Mouse (Mus musculus): Measurements from ENCODE around the gene Sumo1. TPM values are rescaled to one million over a fixed set of nuclear protein-coding genes. Genes with fewer than 3 reads are reported as not detected.

Gene Sumo1
- 199 and 208 TPM in 2 replicates for polyA plus RNA-seq (2016; fragmentation: Nextera tagmentation; extraction: Ambion mirVana)

GRCm38 (mm10) chr1:59670641-59671168 is at the start of gene Sumo1:
Gene Sumo1 (minus strand): TSS chr1:59670834.
- peak; percentile 90 for ATAC-seq
- Histone ChIP-seq H3K4me1 (peaks cover 35% of the 10 kb centered on the region), H3K9me3 (replicated peaks) (no peaks in the 10 kb centered on the region), H3K9ac (peak within 1 kb of the TSS; percentile 98), H3K4me3 (peak within 1 kb of the TSS; percentile 100), H3K27me3 (replicated peaks) (no peaks in the 10 kb centered on the region), H3K27ac (peak within 1 kb of the TSS; percentile 90), H3K36me3 (peaks cover 19% of the 10 kb centered on the region; the same call in 1 of the 2 replicates), H3K4me2 (peak within 1 kb of the TSS; percentile 84)
- under 1% methylated on average over 36 of the region's 36 CpGs for WGBS (ENCODE audit: insufficient replicate concordance)

GRCm38 (mm10) chr1:59719900-59720299 is 49.3 kb upstream of the Sumo1 start:
- no peak overlapping the region for H3K27ac ChIP-seq
- no peak for ATAC-seq
- H3K9ac ChIP-seq = no peak overlapping the region
- no peaks in the 10 kb centered on the region for H3K9me3 ChIP-seq (replicated peaks)
- H3K4me3 ChIP-seq = no peak overlapping the region
- H3K4me1 ChIP-seq = no peaks in the 10 kb centered on the region
- 30% methylated on average over 4 of the region's 4 CpGs for WGBS (ENCODE audit: insufficient replicate concordance)
- no peak overlapping the region for H3K4me2 ChIP-seq
- H3K36me3 ChIP-seq = peaks cover 64% of the 10 kb centered on the region
- H3K27me3 ChIP-seq (replicated peaks) = no peaks in the 10 kb centered on the region

- H3K27me3 ChIP-seq (replicated peaks) = no peaks in the 10 kb centered on the region
- peaks cover 92% of the 10 kb centered on the region for H3K36me3 ChIP-seq
- no peaks in the 10 kb centered on the region for H3K4me1 ChIP-seq
- H3K9me3 ChIP-seq (replicated peaks) = no peaks in the 10 kb centered on the region
- H3K4me3 ChIP-seq = no peak overlapping the region
- H3K27ac ChIP-seq = no peak overlapping the region
- 92% methylated on average over 1 of the region's 1 CpGs for WGBS (ENCODE audit: insufficient replicate concordance)
- no peak for ATAC-seq
- no peak overlapping the region for H3K4me2 ChIP-seq
- no peak overlapping the region for H3K9ac ChIP-seq
Measured at GRCm38 (mm10) chr1:59701766-59702165, 31.1 kb upstream of the Sumo1 start.

GRCm38 (mm10) chr1:59698207-59698606 is 27.6 kb upstream of the Sumo1 start:
- H3K27me3 ChIP-seq (replicated peaks) = no peaks in the 10 kb centered on the region
- H3K36me3 ChIP-seq = peaks cover 96% of the 10 kb centered on the region
- H3K27ac ChIP-seq = no peak overlapping the region
- H3K4me1 ChIP-seq = no peaks in the 10 kb centered on the region
- H3K9ac ChIP-seq = no peak overlapping the region
- no peaks in the 10 kb centered on the region for H3K9me3 ChIP-seq (replicated peaks)
- WGBS (ENCODE audit: insufficient replicate concordance) = 88% methylated on average over 3 of the region's 3 CpGs
- ATAC-seq = no peak
- H3K4me3 ChIP-seq = no peak overlapping the region
- no peak overlapping the region for H3K4me2 ChIP-seq

- H3K4me2 ChIP-seq = no peak overlapping the region
- H3K4me3 ChIP-seq = no peak overlapping the region
- H3K27ac ChIP-seq = no peak overlapping the region
- no peaks in the 10 kb centered on the region for H3K9me3 ChIP-seq (replicated peaks)
- no peaks in the 10 kb centered on the region for H3K27me3 ChIP-seq (replicated peaks)
- ATAC-seq = no peak
- peaks cover 96% of the 10 kb centered on the region for H3K36me3 ChIP-seq
- H3K9ac ChIP-seq = no peak overlapping the region
- no peaks in the 10 kb centered on the region for H3K4me1 ChIP-seq
- 83% methylated on average over 5 of the region's 5 CpGs for WGBS (ENCODE audit: insufficient replicate concordance)
Measured at GRCm38 (mm10) chr1:59697751-59698150, 27.1 kb upstream of the Sumo1 start.

GRCm38 (mm10) chr1:59690467-59690866 is 19.8 kb upstream of the Sumo1 start:
- 78% methylated on average over 5 of the region's 5 CpGs for WGBS (ENCODE audit: insufficient replicate concordance)
- peaks cover 39% of the 10 kb centered on the region for H3K4me1 ChIP-seq
- no peak overlapping the region for H3K4me2 ChIP-seq
- H3K27ac ChIP-seq = no peak overlapping the region
- H3K9me3 ChIP-seq (replicated peaks) = no peaks in the 10 kb centered on the region
- H3K9ac ChIP-seq = no peak overlapping the region
- peaks cover 73% of the 10 kb centered on the region for H3K36me3 ChIP-seq
- ATAC-seq = no peak
- no peak overlapping the region for H3K4me3 ChIP-seq
- H3K27me3 ChIP-seq (replicated peaks) = no peaks in the 10 kb centered on the region

- Histone ChIP-seq H3K36me3 (peaks cover 44% of the 10 kb centered on the region), H3K4me1 (peaks cover 42% of the 10 kb centered on the region), H3K27me3 (replicated peaks) (peaks cover 8% of the 10 kb centered on the region), H3K4me3 (peak overlapping the region; percentile 84), H3K9me3 (replicated peaks) (no peaks in the 10 kb centered on the region), H3K27ac (no peak overlapping the region), H3K4me2 (peak overlapping the region; percentile 83), H3K9ac (peak overlapping the region; percentile 85)
- WGBS (ENCODE audit: insufficient replicate concordance) = 43% methylated on average over 1 of the region's 1 CpGs
- ATAC-seq = no peak
Measured at GRCm38 (mm10) chr1:59687493-59687892, 16.9 kb upstream of the Sumo1 start.

GRCm38 (mm10) chr1:59684819-59685755 is 14.5 kb upstream of the Sumo1 start, which contains the start of gene Nop58:
Gene Nop58 (plus strand): TSS chr1:59684971.
- peak; percentile 94 for ATAC-seq
- no peaks in the 10 kb centered on the region for H3K9me3 ChIP-seq (replicated peaks)
- WGBS (ENCODE audit: insufficient replicate concordance) = under 1% methylated on average over 49 of the region's 49 CpGs

GRCm38 (mm10) chr1:59683926-59684818 is 13.5 kb upstream of the Sumo1 start:
- Histone ChIP-seq H3K27ac (peak overlapping the region; percentile 81), H3K36me3 (peaks cover 16% of the 10 kb centered on the region; the same call in 1 of the 2 replicates), H3K9me3 (replicated peaks) (no peaks in the 10 kb centered on the region), H3K4me1 (peaks cover 34% of the 10 kb centered on the region), H3K4me2 (peak overlapping the region; percentile 83), H3K9ac (peak overlapping the region; percentile 64; the same call in 1 of the 2 replicates), H3K4me3 (peak overlapping the region; percentile 84), H3K27me3 (replicated peaks) (peaks cover 14% of the 10 kb centered on the region)
- WGBS (ENCODE audit: insufficient replicate concordance) = 8% methylated on average over 11 of the region's 11 CpGs
- peak; percentile 16 for ATAC-seq

More at GRCm38 (mm10) chr1:59684819-59685755, 14.5 kb upstream of the Sumo1 start, which contains the start of gene Nop58:
- peak within 1 kb of the TSS; percentile 85 for H3K27ac ChIP-seq
- peak within 1 kb of the TSS; percentile 83 for H3K4me2 ChIP-seq
- peak within 1 kb of the TSS; percentile 85 for H3K9ac ChIP-seq
- H3K4me1 ChIP-seq = peaks cover 42% of the 10 kb centered on the region
- peaks cover 24% of the 10 kb centered on the region for H3K36me3 ChIP-seq
- H3K4me3 ChIP-seq = peak within 1 kb of the TSS; percentile 84
- H3K27me3 ChIP-seq (replicated peaks) = peaks cover 11% of the 10 kb centered on the region

GRCm38 (mm10) chr1:59673661-59674060 is 3.0 kb upstream of the Sumo1 start:
- H3K27me3 ChIP-seq (replicated peaks) = 0 out of 2 replicates have a peak, but pooled peaks cover 6% of the 10 kb centered on the region
- H3K9me3 ChIP-seq (replicated peaks) = no peaks in the 10 kb centered on the region
- no peak overlapping the region for H3K4me3 ChIP-seq
- no peak overlapping the region for H3K9ac ChIP-seq
- ATAC-seq = no peak
- H3K27ac ChIP-seq = no peak overlapping the region
- peaks cover 16% of the 10 kb centered on the region; the same call in 1 of the 2 replicates for H3K36me3 ChIP-seq
- H3K4me1 ChIP-seq = peaks cover 19% of the 10 kb centered on the region
- no peak overlapping the region for H3K4me2 ChIP-seq
- 80% methylated on average over 2 of the region's 2 CpGs for WGBS (ENCODE audit: insufficient replicate concordance)

- H3K27me3 ChIP-seq (replicated peaks) = no peaks in the 10 kb centered on the region
- peak; percentile 74 for ATAC-seq
- peaks cover 19% of the 10 kb centered on the region; the same call in 1 of the 2 replicates for H3K36me3 ChIP-seq
- peak overlapping the region; percentile 84 for H3K4me2 ChIP-seq
- peak overlapping the region; percentile 100 for H3K4me3 ChIP-seq
- H3K27ac ChIP-seq = peak overlapping the region; percentile 90
- H3K9ac ChIP-seq = peak overlapping the region; percentile 98
- peaks cover 41% of the 10 kb centered on the region for H3K4me1 ChIP-seq
- H3K9me3 ChIP-seq (replicated peaks) = no peaks in the 10 kb centered on the region
- WGBS (ENCODE audit: insufficient replicate concordance) = 2% methylated on average over 42 of the region's 54 CpGs
Measured at GRCm38 (mm10) chr1:59669962-59670630, 538 bp downstream of the Sumo1 start.

Measured in liver, embryonic 12.5 days (tissue).